Mouse (Mus musculus): Measurements from ENCODE around the gene Olfr1390. TPM values are rescaled to one million over a fixed set of nuclear protein-coding genes. Genes with fewer than 3 reads are reported as not detected.

Olfr1390 gene
- polyA plus RNA-seq (2015; fragmentation: Illumina TruSeq; extraction: RNeasy Lipid Tissue Mini Kit (QIAGEN cat#74804); ENCODE audit: low read depth, low replicate concordance) = not detected

GRCm38 (mm10) chr11:49334888-49335287 lies at the start of gene Olfr1390:
TSS of gene Olfr1390 (plus strand) at chr11:49335188.

GRCm38 (mm10) chr11:49304441-49304840 lies 30.5 kb upstream of the Olfr1390 start, which contains the start of gene Olfr10:
TSS of gene Olfr10 (plus strand) at chr11:49304741.

GRCm38 (mm10) chr11:49322442-49322841 lies 12.5 kb upstream of the Olfr1390 start, which contains the start of gene Olfr1391:
TSS of gene Olfr1391 (plus strand) at chr11:49322742.

Other genes with a start within 250 kb of the Olfr1390 start
- gene Olfr1396, start 220.3 kb upstream of the Olfr1390 start, polyA plus RNA-seq (2015; fragmentation: Illumina TruSeq; extraction: RNeasy Lipid Tissue Mini Kit (QIAGEN cat#74804); ENCODE audit: low read depth, low replicate concordance) = not detected
- not detected for gene Olfr1395, start 192.9 kb upstream of the Olfr1390 start, polyA plus RNA-seq (2015; fragmentation: Illumina TruSeq; extraction: RNeasy Lipid Tissue Mini Kit (QIAGEN cat#74804); ENCODE audit: low read depth, low replicate concordance)
- gene Olfr1394, start 180.8 kb upstream of the Olfr1390 start, polyA plus RNA-seq (2015; fragmentation: Illumina TruSeq; extraction: RNeasy Lipid Tissue Mini Kit (QIAGEN cat#74804); ENCODE audit: low read depth, low replicate concordance) = not detected
- 0.07 TPM for gene Btnl9, start 148.0 kb upstream of the Olfr1390 start, polyA plus RNA-seq (2015; fragmentation: Illumina TruSeq; extraction: RNeasy Lipid Tissue Mini Kit (QIAGEN cat#74804); ENCODE audit: low read depth, low replicate concordance)
- 28.5 TPM for gene Zfp62, start 131.9 kb upstream of the Olfr1390 start, polyA plus RNA-seq (2015; fragmentation: Illumina TruSeq; extraction: RNeasy Lipid Tissue Mini Kit (QIAGEN cat#74804); ENCODE audit: low read depth, low replicate concordance)
- gene Mgat1, start 91.0 kb upstream of the Olfr1390 start, polyA plus RNA-seq (2015; fragmentation: Illumina TruSeq; extraction: RNeasy Lipid Tissue Mini Kit (QIAGEN cat#74804); ENCODE audit: low read depth, low replicate concordance) = 50.2 TPM
- 0.80 TPM for gene Olfr1393, start 56.9 kb upstream of the Olfr1390 start, polyA plus RNA-seq (2015; fragmentation: Illumina TruSeq; extraction: RNeasy Lipid Tissue Mini Kit (QIAGEN cat#74804); ENCODE audit: low read depth, low replicate concordance)
- not detected for gene Olfr1392, start 49.9 kb upstream of the Olfr1390 start, polyA plus RNA-seq (2015; fragmentation: Illumina TruSeq; extraction: RNeasy Lipid Tissue Mini Kit (QIAGEN cat#74804); ENCODE audit: low read depth, low replicate concordance)
- not detected for gene Olfr10, start 30.4 kb upstream of the Olfr1390 start, polyA plus RNA-seq (2015; fragmentation: Illumina TruSeq; extraction: RNeasy Lipid Tissue Mini Kit (QIAGEN cat#74804); ENCODE audit: low read depth, low replicate concordance)
- not detected for gene Olfr1391, start 12.4 kb upstream of the Olfr1390 start, polyA plus RNA-seq (2015; fragmentation: Illumina TruSeq; extraction: RNeasy Lipid Tissue Mini Kit (QIAGEN cat#74804); ENCODE audit: low read depth, low replicate concordance)
- not detected for gene Olfr1389, start 87.9 kb downstream of the Olfr1390 start, polyA plus RNA-seq (2015; fragmentation: Illumina TruSeq; extraction: RNeasy Lipid Tissue Mini Kit (QIAGEN cat#74804); ENCODE audit: low read depth, low replicate concordance)
- 0.13 TPM for gene Olfr1388, start 101.4 kb downstream of the Olfr1390 start, polyA plus RNA-seq (2015; fragmentation: Illumina TruSeq; extraction: RNeasy Lipid Tissue Mini Kit (QIAGEN cat#74804); ENCODE audit: low read depth, low replicate concordance)
- not detected for gene Olfr1387, start 120.2 kb downstream of the Olfr1390 start, polyA plus RNA-seq (2015; fragmentation: Illumina TruSeq; extraction: RNeasy Lipid Tissue Mini Kit (QIAGEN cat#74804); ENCODE audit: low read depth, low replicate concordance)
- not detected for gene Olfr1386, start 129.9 kb downstream of the Olfr1390 start, polyA plus RNA-seq (2015; fragmentation: Illumina TruSeq; extraction: RNeasy Lipid Tissue Mini Kit (QIAGEN cat#74804); ENCODE audit: low read depth, low replicate concordance)
- gene Olfr1385, start 153.9 kb downstream of the Olfr1390 start, polyA plus RNA-seq (2015; fragmentation: Illumina TruSeq; extraction: RNeasy Lipid Tissue Mini Kit (QIAGEN cat#74804); ENCODE audit: low read depth, low replicate concordance) = not detected
- not detected for gene Olfr1384, start 171.5 kb downstream of the Olfr1390 start, polyA plus RNA-seq (2015; fragmentation: Illumina TruSeq; extraction: RNeasy Lipid Tissue Mini Kit (QIAGEN cat#74804); ENCODE audit: low read depth, low replicate concordance)
- not detected for gene Olfr1383, start 184.5 kb downstream of the Olfr1390 start, polyA plus RNA-seq (2015; fragmentation: Illumina TruSeq; extraction: RNeasy Lipid Tissue Mini Kit (QIAGEN cat#74804); ENCODE audit: low read depth, low replicate concordance)
- gene Olfr1382, start 193.1 kb downstream of the Olfr1390 start, polyA plus RNA-seq (2015; fragmentation: Illumina TruSeq; extraction: RNeasy Lipid Tissue Mini Kit (QIAGEN cat#74804); ENCODE audit: low read depth, low replicate concordance) = not detected
- gene Olfr1381, start 208.3 kb downstream of the Olfr1390 start, polyA plus RNA-seq (2015; fragmentation: Illumina TruSeq; extraction: RNeasy Lipid Tissue Mini Kit (QIAGEN cat#74804); ENCODE audit: low read depth, low replicate concordance) = not detected
- not detected for gene Olfr1380, start 221.7 kb downstream of the Olfr1390 start, polyA plus RNA-seq (2015; fragmentation: Illumina TruSeq; extraction: RNeasy Lipid Tissue Mini Kit (QIAGEN cat#74804); ENCODE audit: low read depth, low replicate concordance)